Mouse (Mus musculus) mammary gland, adult 2 months (tissue): ENCODE results near the gene Pak4. TPM values are rescaled to one million over a fixed set of nuclear protein-coding genes. Genes with fewer than 3 reads are reported as not detected.

Experiments
- polyA plus RNA-seq: library from polyadenylated mRNA; depleted of rRNA; stranded (reverse); fragments of >200 nt; gene quantifications from 2 replicates; pipeline ENCODE4 v1.2.3, GENCODE M21; 2012; ENCODE audit warnings: low replicate concordance; rRNA removed

The Pak4 gene
- polyA plus RNA-seq: 17.6 and 40.2 TPM in 2 replicates

GRCm38 (mm10) chr7:28597642-28598446 lies at the start of gene Pak4, which contains the start of gene Samd4b:
TSS of gene Pak4 (minus strand) at chr7:28598185.
TSS of gene Samd4b (minus strand) at chr7:28598144.

GRCm38 (mm10) chr7:28631073-28631472 lies 33.1 kb upstream of the Pak4 start, which contains the start of gene Acp7:
TSS of gene Acp7 (minus strand) at chr7:28631332.

GRCm38 (mm10) chr7:28547154-28547553 lies 50.8 kb downstream of the Pak4 start, which contains the start of gene Nccrp1:
TSS of gene Nccrp1 (minus strand) at chr7:28547254.

GRCm38 (mm10) chr7:28540526-28540925 lies 57.5 kb downstream of the Pak4 start, which contains the start of gene Sycn:
TSS of gene Sycn (plus strand) at chr7:28540885.

GRCm38 (mm10) chr7:28522536-28522935 lies 75.4 kb downstream of the Pak4 start, which contains the start of gene Ifnl3:
TSS of gene Ifnl3 (plus strand) at chr7:28522836.

GRCm38 (mm10) chr7:28510405-28510974 lies 87.5 kb downstream of the Pak4 start, which contains the start of gene Ifnl2:
TSS of gene Ifnl2 (minus strand) at chr7:28510455.

Other genes with a start within 250 kb of the Pak4 start
- gene Rps16, start 247.5 kb downstream of the Pak4 start, polyA plus RNA-seq: 1,024 and 1,255 TPM in 2 replicates
- 35.6 and 63.3 TPM in 2 replicates for gene Plekhg2, start 225.6 kb downstream of the Pak4 start, polyA plus RNA-seq
- gene Zfp36, start 217.9 kb downstream of the Pak4 start, polyA plus RNA-seq: 63.8 and 131 TPM in 2 replicates
- 54.4 and 58.2 TPM in 2 replicates for gene Med29, start 205.5 kb downstream of the Pak4 start, polyA plus RNA-seq
- gene Paf1, start 205.2 kb downstream of the Pak4 start, polyA plus RNA-seq: 89.1 and 121 TPM in 2 replicates
- gene Gmfg, start 160.7 kb downstream of the Pak4 start, polyA plus RNA-seq: 21.0 and 30.6 TPM in 2 replicates
- gene Lrfn1, start 146.2 kb downstream of the Pak4 start, polyA plus RNA-seq: 3.9 and 9.0 TPM in 2 replicates
- gene Ifnl2, start 87.7 kb downstream of the Pak4 start, polyA plus RNA-seq: not detected in 2 replicates
- gene Ifnl3, start 75.3 kb downstream of the Pak4 start, polyA plus RNA-seq: not detected in 2 replicates
- 0.91 TPM in 1 of 2 replicates, not detected in the other for gene Sycn, start 57.3 kb downstream of the Pak4 start, polyA plus RNA-seq
- 1.0 and 2.2 TPM in 2 replicates for gene Nccrp1, start 50.9 kb downstream of the Pak4 start, polyA plus RNA-seq
- gene Samd4b, start within 50 bp of the Pak4 start, polyA plus RNA-seq: 94.8 and 122 TPM in 2 replicates
- 1.3 TPM in 1 of 2 replicates, not detected in the other for gene Acp7, start 33.1 kb upstream of the Pak4 start, polyA plus RNA-seq
- 12.5 and 18.3 TPM in 2 replicates for gene Fbxo27, start 94.7 kb upstream of the Pak4 start, polyA plus RNA-seq
- 4.6 and 7.5 TPM in 2 replicates for gene Fbxo17, start 118.6 kb upstream of the Pak4 start, polyA plus RNA-seq
- 47.7 and 130 TPM in 2 replicates for gene Mrps12, start 143.6 kb upstream of the Pak4 start, polyA plus RNA-seq
- 25.3 and 32.9 TPM in 2 replicates for gene Sars2, start 143.8 kb upstream of the Pak4 start, polyA plus RNA-seq
- not detected in 2 replicates for gene Ccer2, start 158.0 kb upstream of the Pak4 start, polyA plus RNA-seq
- gene Sirt2, start 168.6 kb upstream of the Pak4 start, polyA plus RNA-seq: 79.4 and 91.0 TPM in 2 replicates
- gene Nfkbib, start 169.3 kb upstream of the Pak4 start, polyA plus RNA-seq: 34.4 and 86.5 TPM in 2 replicates
- 17.7 and 28.4 TPM in 2 replicates for gene Rinl, start 190.8 kb upstream of the Pak4 start, polyA plus RNA-seq
- gene Hnrnpl, start 210.4 kb upstream of the Pak4 start, polyA plus RNA-seq: 175 and 340 TPM in 2 replicates
- 446 and 756 TPM in 2 replicates for gene Ech1, start 227.0 kb upstream of the Pak4 start, polyA plus RNA-seq
- gene Lgals4, start 235.7 kb upstream of the Pak4 start, polyA plus RNA-seq: 26.0 and 45.3 TPM in 2 replicates